In the genomic region with DNA sequence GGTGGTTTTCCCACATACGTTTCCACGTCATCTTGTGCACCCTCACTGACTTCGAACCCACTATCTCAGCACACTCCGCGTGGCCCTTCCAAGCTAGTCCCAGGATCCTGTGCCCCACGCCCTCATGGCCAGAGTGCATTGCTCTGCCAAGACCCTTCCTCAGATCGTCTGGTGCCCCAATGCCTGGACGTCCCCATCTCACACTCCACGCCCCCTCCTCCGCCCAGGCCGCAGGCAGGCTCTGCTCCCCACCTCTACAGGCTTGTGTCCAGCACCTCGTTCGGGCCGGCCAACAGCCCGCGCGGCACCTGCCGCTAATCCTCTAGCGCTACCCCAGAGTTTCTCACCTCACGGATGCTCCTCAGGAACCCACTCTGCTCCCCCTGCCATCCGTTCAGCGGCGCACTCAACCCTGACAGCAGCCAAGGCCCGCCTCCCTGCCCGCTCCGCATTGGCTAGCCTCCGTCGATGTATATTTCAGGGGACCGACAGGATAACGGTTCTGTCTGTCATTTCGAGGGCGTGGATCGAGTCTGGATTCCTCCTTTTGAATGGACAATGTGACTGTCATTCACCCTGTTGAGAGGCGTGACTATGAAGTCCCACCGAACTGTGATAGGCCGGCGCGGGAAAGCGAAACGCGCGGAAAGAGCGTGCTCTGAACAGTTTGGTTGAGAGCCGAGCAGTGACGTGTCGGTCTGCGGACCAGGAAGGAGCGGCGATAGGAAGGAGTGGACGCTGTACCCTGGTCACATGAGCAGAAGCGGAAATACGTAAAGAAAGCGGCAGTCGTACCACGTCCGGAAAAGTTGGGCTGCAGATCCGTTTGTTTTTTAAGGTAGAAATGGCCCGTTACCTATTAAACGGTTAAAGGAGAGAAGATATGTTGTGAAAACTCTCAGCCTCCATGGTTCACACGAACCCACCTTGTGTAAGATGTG, we compare ENCODE assay signal across 8 mouse cellular contexts. TPM values are rescaled to one million over a fixed set of nuclear protein-coding genes. Genes with fewer than 3 reads are reported as not detected.
DNase-seq lines count a peak whose midpoint lies in the region; ATAC-seq and TF ChIP-seq lines count a peak whose summit lies in the region.

A gene (minus strand): TSS at position 477 of the 941 bp plus-strand sequence.

- no peaks in the 10 kb centered on the region for H3K27me3 ChIP-seq in hindbrain, postnatal 0 days (ENCODE audit: insufficient read depth, low read length)

- no peak for TF ChIP-seq CTCF in gastrocnemius, adult 2 months (IDR thresholded peaks at IDR 0.05)
- TF ChIP-seq CTCF in hindbrain, postnatal 0 days (IDR thresholded peaks at IDR 0.05; ENCODE audit: low read depth), result no peak; the same call in 1 of the 2 replicates
- TF ChIP-seq CTCF in left cerebral cortex, adult 2 months (IDR thresholded peaks at IDR 0.05), result no peak

- H3K36me3 ChIP-seq in hindbrain, postnatal 0 days (ENCODE audit: insufficient read depth, low read length), result peaks cover 11% of the 10 kb centered on the region; the same call in 1 of the 2 replicates

- H3K9ac ChIP-seq in hindbrain, postnatal 0 days (replicated peaks; ENCODE audit: low read length), result peak within 1 kb of the TSS; percentile 76

- ATAC-seq in common myeloid progenitor, adult 5-6 weeks (replicated peaks; ENCODE audit: low read depth, poor library complexity, severe bottlenecking), result peak; percentile 94
- peak; percentile 100 for ATAC-seq in hindbrain, postnatal 0 days
- ATAC-seq in megakaryocyte, adult 5-6 weeks (ENCODE audit: poor library complexity, severe bottlenecking), result peak; percentile 91

- intact Hi-C loops in gastrocnemius, adult 2 months (cut with DNase I), result no loop called here
- intact Hi-C loops in left cerebral cortex, adult 2 months (cut with DNase I), result no loop called here

- peaks cover 8% of the 10 kb centered on the region; the same call in 1 of the 2 replicates for H3K4me1 ChIP-seq in hindbrain, postnatal 0 days (ENCODE audit: insufficient read depth, low read length)

- peak within 1 kb of the TSS; percentile 89 for H3K4me2 ChIP-seq in hindbrain, postnatal 0 days (ENCODE audit: low read depth, low read length)

- H3K4me3 ChIP-seq in gastrocnemius, adult 2 months, result peak within 1 kb of the TSS; percentile 87
- peak within 1 kb of the TSS; percentile 91 for H3K4me3 ChIP-seq in hindbrain, postnatal 0 days (ENCODE audit: low read length)
- H3K4me3 ChIP-seq in left cerebral cortex, adult 2 months, result peak within 1 kb of the TSS; percentile 79

- H3K9me3 ChIP-seq in hindbrain, postnatal 0 days (ENCODE audit: low read length), result no peaks in the 10 kb centered on the region

- peak; percentile 100 for DNase-seq in ZHBTc4 (ENCODE audit: low read depth, low spot score)
- peak; percentile 100 for DNase-seq in gastrocnemius, adult 2 months
- peak; percentile 100 for DNase-seq in hindbrain, postnatal 0 days (ENCODE audit: low spot score)
- peak; percentile 98 to 99 for DNase-seq in left cerebral cortex, adult 2 months (ENCODE audit: extremely low spot score in 1 of 2, low spot score in 2 of 2)
- peak; percentile 99 for DNase-seq in right cerebral cortex, adult 2 months (ENCODE audit: low spot score in 2 of 2)
- DNase-seq in urinary bladder, postnatal 14 days (ENCODE audit: low spot score), result peak; percentile 100

- WGBS in hindbrain, postnatal 0 days, result under 1% methylated on average over 60 of the region's 60 CpGs

- peak within 1 kb of the TSS; percentile 97 for H3K27ac ChIP-seq in gastrocnemius, adult 2 months
- H3K27ac ChIP-seq in hindbrain, postnatal 0 days, result peak within 1 kb of the TSS; percentile 88
- peak within 1 kb of the TSS; percentile 97 for H3K27ac ChIP-seq in left cerebral cortex, adult 2 months

RNA-seq across cellular contexts. Expression of the gene that starts here (rescaled TPM):
- 572 and 706 TPM in 2 replicates for total RNA-seq in common myeloid progenitor, adult 5-6 weeks (2017)
- 10 to 100 TPM; 34.3 to 46.0 TPM for total RNA-seq in gastrocnemius, adult 2 months (2021)
- total RNA-seq in hindbrain, postnatal 0 days (2014; rRNA removed), result 67.4 and 80.1 TPM in 2 replicates
- polyA plus RNA-seq in hindbrain, postnatal 0 days (2015; fragmentation: Nextera tagmentation; extraction: Ambion mirVana), result 74.1 and 81.1 TPM in 2 replicates
- 10 to 100 TPM; 70.3 to 77.2 TPM for total RNA-seq in left cerebral cortex, adult 2 months (2021)
- total RNA-seq in megakaryocyte, adult 5-6 weeks (2015), result 203 and 208 TPM in 2 replicates
- total RNA-seq in megakaryocyte, adult 5-6 weeks (2017), result 453 and 508 TPM in 2 replicates

Comparison
In these comparisons a context has a peak if more than half of its experiments do, and no peak if none do; other contexts are left out.
1. Peak in every context shown above with its lines: DNase-seq, ATAC-seq, H3K4me3 ChIP-seq and H3K27ac ChIP-seq.